Mouse (Mus musculus) bone marrow macrophage, adult 2 months (primary cell): ENCODE data around the gene Syde2.

Experiments used
- CTCF ChIP-seq: IDR thresholded peaks from 2 replicates; pipeline ENCODE4 v1.5.1; 2012; ENCODE audit warnings: low read depth, mild to moderate bottlenecking, low read length, moderate library complexity
- POLR2A ChIP-seq: IDR thresholded peaks from 2 replicates; pipeline ENCODE4 v1.6.1; 2012; ENCODE audit warnings: mild to moderate bottlenecking, low read depth, low read length, borderline replicate concordance

DNA sequence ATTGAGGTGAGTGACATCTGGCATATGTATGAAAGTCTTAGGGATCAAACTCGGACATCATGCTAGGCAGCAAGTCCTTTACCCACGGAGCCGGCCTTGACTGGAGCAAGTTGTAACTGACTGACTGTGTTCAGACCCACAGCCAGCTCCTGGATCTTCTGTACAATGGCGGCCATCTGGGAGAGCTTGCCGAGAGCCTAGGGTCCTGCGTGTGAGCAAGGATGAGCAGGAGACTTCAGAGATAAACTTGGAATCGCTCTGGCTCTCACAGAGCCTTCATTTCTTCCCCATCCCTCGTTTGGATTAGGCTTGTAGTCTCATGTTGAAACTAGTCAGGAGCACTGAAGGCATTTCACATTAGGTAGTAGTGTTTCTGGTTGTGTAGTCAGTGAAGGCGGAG, 34.6 kb downstream of the Syde2 start:
- TF ChIP-seq POLR2A: no peak
- no peak for TF ChIP-seq CTCF
